Mouse (Mus musculus): ENCODE measurements at regions not wholly inside any gene's neighbourhood (a gene's known extent, or its start where the extent isn't known, plus 50 kb on each side); places are given as distances from the start of the nearest gene placed in this dataset.

GRCm38 (mm10) chr11:38335411-38335810, 1099.6 kb upstream of the Tenm2 start:
- Histone ChIP-seq H3K4me3 (no peak overlapping the region), H3K36me3 (replicated peaks) (no peaks in the 10 kb centered on the region), H3K27ac (no peak overlapping the region), H3K27me3 (ENCODE audit: poor library complexity, severe bottlenecking) (no peaks in the 10 kb centered on the region), H3K4me1 (no peaks in the 10 kb centered on the region), H3K9me3 (no peaks in the 10 kb centered on the region)
- no peak for DNase-seq (ENCODE audit: extremely low spot score, low spot score)
- WGBS: 93% methylated on average over 3 of the region's 3 CpGs

DNA sequence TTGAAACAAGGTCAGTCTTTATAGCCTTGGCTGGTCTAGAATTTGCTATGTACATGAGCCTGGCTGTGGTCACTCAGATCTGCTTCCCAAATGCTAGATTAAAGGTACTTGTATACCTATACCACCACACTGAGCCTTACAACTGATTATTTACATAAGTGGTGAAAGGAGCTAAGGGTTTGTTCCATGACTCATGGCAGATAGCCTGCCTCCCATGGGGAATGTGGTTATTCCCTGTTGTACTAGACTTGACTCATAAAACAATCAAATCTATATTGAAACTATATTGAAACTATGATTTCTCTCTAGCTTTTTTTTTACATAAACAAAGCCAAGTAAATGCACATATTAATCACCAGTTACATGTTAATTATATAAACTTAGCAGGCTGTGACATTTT, 1061.9 kb upstream of the Tenm2 start:
- Histone ChIP-seq H3K4me1 (0 out of 2 replicates have a peak, but pooled peaks cover 2% of the 10 kb centered on the region), H3K27ac (no peak overlapping the region), H3K27me3 (ENCODE audit: poor library complexity, severe bottlenecking) (no peaks in the 10 kb centered on the region), H3K36me3 (replicated peaks) (no peaks in the 10 kb centered on the region), H3K9me3 (no peaks in the 10 kb centered on the region), H3K4me3 (no peak overlapping the region)
- no peak for DNase-seq (ENCODE audit: extremely low spot score, low spot score)

DNA sequence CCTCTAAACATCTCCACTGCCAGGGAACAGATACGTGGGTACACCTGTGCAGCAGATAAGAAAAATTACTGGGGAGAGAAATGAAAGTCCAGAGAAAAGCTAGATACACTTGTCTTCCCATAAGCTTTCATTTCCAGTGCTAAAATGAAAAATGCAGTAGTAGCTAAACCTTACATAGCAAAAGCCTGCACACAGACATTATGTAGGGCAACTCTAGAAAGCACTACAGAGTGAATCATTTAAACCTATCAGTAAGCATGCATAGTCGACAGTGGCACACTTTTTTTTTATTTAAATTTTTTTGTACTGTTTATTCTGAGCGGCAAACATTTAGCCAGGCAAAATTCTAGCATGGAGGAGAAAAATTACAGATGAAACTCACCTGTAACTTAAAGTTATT, 1055.5 kb upstream of the Tenm2 start:
- Histone ChIP-seq H3K27me3 (ENCODE audit: poor library complexity, severe bottlenecking) (no peaks in the 10 kb centered on the region), H3K4me1 (no peaks in the 10 kb centered on the region), H3K27ac (no peak overlapping the region), H3K36me3 (replicated peaks) (no peaks in the 10 kb centered on the region), H3K4me3 (no peak overlapping the region), H3K9me3 (no peaks in the 10 kb centered on the region)
- WGBS: 82% methylated on average over 3 of the region's 3 CpGs
- DNase-seq (ENCODE audit: extremely low spot score, low spot score): no peak

DNA sequence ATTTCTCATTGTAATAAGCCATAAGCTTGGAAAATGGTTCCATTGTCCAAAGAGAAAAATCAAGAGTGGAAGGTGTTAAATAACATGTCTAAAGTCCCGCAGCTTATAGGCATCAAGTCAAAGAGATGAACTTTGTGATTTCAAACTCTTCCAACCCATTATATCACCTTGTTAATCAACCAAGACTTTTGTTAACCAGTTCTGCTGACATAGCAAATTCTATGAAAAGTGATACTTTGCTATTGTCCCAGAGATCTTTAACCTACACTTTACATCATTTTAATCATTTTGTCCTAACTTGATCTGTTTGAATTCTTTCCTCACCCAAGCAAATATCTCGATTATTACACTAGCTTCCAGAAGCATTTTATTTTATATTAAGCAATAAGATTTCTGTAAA, 1045.2 kb upstream of the Tenm2 start:
- Histone ChIP-seq H3K27me3 (ENCODE audit: poor library complexity, severe bottlenecking) (no peaks in the 10 kb centered on the region), H3K9me3 (no peaks in the 10 kb centered on the region), H3K36me3 (replicated peaks) (no peaks in the 10 kb centered on the region), H3K27ac (no peak overlapping the region), H3K4me3 (no peak overlapping the region), H3K4me1 (no peaks in the 10 kb centered on the region)
- 88% methylated on average over 2 of the region's 2 CpGs for WGBS
- DNase-seq (ENCODE audit: extremely low spot score, low spot score): no peak

All from forebrain, embryonic 10.5 days (tissue).